Mouse (Mus musculus): ENCODE results near the gene Spocd1.

GRCm38 (mm10) chr4:129909261-129909731, 19.8 kb upstream of the Spocd1 start:
- no peak for TF ChIP-seq POLR2AphosphoS2 (IDR thresholded peaks at IDR 0.05; ENCODE audit: low read depth, low read length)
- peak; percentile 42; the same call in 1 of the 2 replicates for TF ChIP-seq ETS1 (conservative IDR thresholded peaks at IDR 0.05; ENCODE audit: low read depth, low read length)
- peak; percentile 71 for TF ChIP-seq POLR2A (IDR thresholded peaks at IDR 0.05; ENCODE audit: low read depth, low read length)
- TF ChIP-seq HCFC1 (IDR thresholded peaks at IDR 0.05; ENCODE audit: low read depth, low read length), result no peak

Data from CH12.LX (cell line).